Mouse (Mus musculus): Measurements from ENCODE around the gene Gli1. TPM values are rescaled to one million over a fixed set of nuclear protein-coding genes. Genes with fewer than 3 reads are reported as not detected.
A peak's percentile ranks its signal among the peaks of the same experiment; 100 is the strongest.

Gli1 gene
- polyA plus RNA-seq, 1 experiment from 2014 or later = 0.32 TPM

GRCm38 (mm10) chr10:127300361-127300760 lies 41.4 kb downstream of the Gli1 start:
- Histone ChIP-seq H3K4me3 (replicated peaks) (no peak overlapping the region), H3K9ac (no peak overlapping the region), H3K4me2 (no peak overlapping the region), H3K4me1 (replicated peaks) (peaks cover 6% of the 10 kb centered on the region; the same call in 1 of the 2 replicates), H3K27me3 (no peaks in the 10 kb centered on the region), H3K27ac (replicated peaks) (no peak overlapping the region), H3K36me3 (replicated peaks) (peaks cover 100% of the 10 kb centered on the region), H3K9me3 (replicated peaks) (no peaks in the 10 kb centered on the region)
- 91% methylated on average over 6 of the region's 6 CpGs for WGBS (ENCODE audit: insufficient replicate concordance)
- no peak for ATAC-seq (ENCODE audit: insufficient read depth)

DNA sequence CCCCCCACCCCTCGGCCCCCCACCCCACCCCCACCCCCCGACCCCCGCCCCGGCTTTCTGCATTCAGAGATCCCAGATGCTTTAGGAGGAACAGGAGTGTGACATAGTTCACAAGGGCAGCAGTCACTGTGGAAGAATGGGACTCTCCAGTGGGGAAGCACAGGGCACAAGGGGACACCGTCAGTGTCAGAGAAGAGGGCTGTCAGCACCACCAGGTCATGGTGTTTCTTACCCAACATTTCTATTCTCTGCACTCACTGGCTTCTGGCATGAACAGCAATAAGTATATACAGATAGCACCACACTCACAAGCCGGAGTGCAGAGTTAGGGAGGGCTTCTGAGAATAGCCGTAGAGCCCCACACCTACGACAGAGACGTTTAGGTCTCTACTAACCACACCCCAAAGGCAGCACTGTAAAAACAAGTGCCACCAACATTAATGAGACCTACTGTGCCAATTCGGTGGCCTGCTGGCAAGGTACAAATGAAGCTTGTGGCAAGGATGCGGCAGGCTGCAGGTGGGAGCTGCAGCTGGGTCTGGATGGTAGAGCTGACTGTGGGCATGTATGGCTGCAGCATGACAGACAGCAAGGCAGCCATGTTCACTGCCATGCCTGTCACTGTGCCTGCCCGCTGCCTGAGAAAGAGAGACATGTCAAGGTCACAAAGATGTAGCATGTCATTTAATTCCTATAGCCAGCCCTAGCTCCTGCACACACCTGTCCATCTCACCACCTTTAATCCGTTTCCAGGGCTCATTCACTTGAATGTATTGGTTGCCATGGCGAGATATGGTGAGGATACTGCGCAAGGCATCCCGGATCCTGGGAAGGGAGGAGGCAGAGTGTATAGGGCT lies 44.5 kb downstream of the Gli1 start:
- H3K27me3 ChIP-seq = no peaks in the 10 kb centered on the region
- H3K9ac ChIP-seq = no peak overlapping the region
- no peak for ATAC-seq (ENCODE audit: insufficient read depth)
- peaks cover 32% of the 10 kb centered on the region for H3K4me1 ChIP-seq (replicated peaks)
- no peak overlapping the region for H3K4me3 ChIP-seq (replicated peaks)
- H3K36me3 ChIP-seq (replicated peaks) = peaks cover 99% of the 10 kb centered on the region
- no peaks in the 10 kb centered on the region for H3K9me3 ChIP-seq (replicated peaks)
- H3K4me2 ChIP-seq = no peak overlapping the region
- WGBS (ENCODE audit: insufficient replicate concordance) = 86% methylated on average over 16 of the region's 16 CpGs
- H3K27ac ChIP-seq (replicated peaks) = no peak overlapping the region

DNA sequence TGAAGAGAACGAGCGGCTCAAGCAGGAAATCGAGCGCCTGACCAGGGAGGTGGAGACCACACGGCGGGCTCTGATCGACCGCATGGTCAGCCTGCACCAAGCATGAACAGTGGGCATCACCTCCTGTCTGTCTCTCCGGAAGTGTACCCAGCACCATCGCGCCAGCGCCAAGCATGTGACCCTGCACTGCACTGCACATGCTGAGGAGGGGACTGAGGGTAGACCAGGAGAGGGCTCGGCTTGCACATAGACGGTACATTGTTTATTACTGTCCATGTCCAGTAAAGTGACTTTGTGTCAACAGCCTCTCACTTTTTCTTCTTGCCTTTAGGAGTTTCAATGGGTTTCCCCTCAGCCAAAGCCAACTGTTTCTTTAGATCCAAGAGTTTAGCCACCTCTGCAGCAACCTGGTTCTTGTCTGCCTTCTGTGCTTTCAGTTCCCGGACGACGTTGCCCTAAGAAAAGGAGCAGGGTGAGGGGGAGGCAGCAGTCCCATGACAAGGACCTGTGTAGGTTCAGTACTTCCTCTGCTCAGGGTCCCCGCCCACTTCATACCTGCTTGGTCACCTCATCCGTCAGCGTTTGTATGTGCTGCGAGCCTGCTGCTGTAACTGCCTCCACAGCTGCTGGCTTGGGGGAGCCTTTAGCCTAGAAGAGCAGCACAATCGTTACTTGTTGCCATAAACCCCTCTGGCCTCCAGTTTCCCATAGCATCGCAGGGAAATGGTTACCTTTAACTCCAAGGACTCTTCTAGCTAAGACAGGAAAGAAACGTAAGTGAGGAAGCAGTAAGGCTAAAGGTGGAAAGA lies 45.6 kb downstream of the Gli1 start:
- H3K4me2 ChIP-seq = no peak overlapping the region
- H3K4me3 ChIP-seq (replicated peaks) = no peak overlapping the region
- H3K36me3 ChIP-seq (replicated peaks) = peaks cover 88% of the 10 kb centered on the region
- no peaks in the 10 kb centered on the region for H3K27me3 ChIP-seq
- no peak for ATAC-seq (ENCODE audit: insufficient read depth)
- 81% methylated on average over 24 of the region's 24 CpGs for WGBS (ENCODE audit: insufficient replicate concordance)
- H3K27ac ChIP-seq (replicated peaks) = 0 out of 2 replicates have a peak overlapping the region, but pooled peaks have one; percentile 7
- no peak overlapping the region for H3K9ac ChIP-seq
- no peaks in the 10 kb centered on the region for H3K9me3 ChIP-seq (replicated peaks)
- H3K4me1 ChIP-seq (replicated peaks) = peaks cover 41% of the 10 kb centered on the region

GRCm38 (mm10) chr10:127294895-127295510 lies 46.8 kb downstream of the Gli1 start:
- H3K27ac ChIP-seq (replicated peaks) = peak overlapping the region; percentile 98; the same call in 1 of the 2 replicates
- 88% methylated on average over 10 of the region's 10 CpGs for WGBS (ENCODE audit: insufficient replicate concordance)
- no peaks in the 10 kb centered on the region for H3K9me3 ChIP-seq (replicated peaks)
- H3K4me3 ChIP-seq (replicated peaks) = no peak overlapping the region
- no peaks in the 10 kb centered on the region for H3K27me3 ChIP-seq
- no peak for ATAC-seq (ENCODE audit: insufficient read depth)
- peaks cover 76% of the 10 kb centered on the region for H3K36me3 ChIP-seq (replicated peaks)
- H3K9ac ChIP-seq = no peak overlapping the region
- no peak overlapping the region for H3K4me2 ChIP-seq
- peaks cover 41% of the 10 kb centered on the region for H3K4me1 ChIP-seq (replicated peaks)

- peaks cover 47% of the 10 kb centered on the region for H3K4me1 ChIP-seq (replicated peaks)
Observed at GRCm38 (mm10) chr10:127293590-127294113, 48.1 kb downstream of the Gli1 start.

DNA sequence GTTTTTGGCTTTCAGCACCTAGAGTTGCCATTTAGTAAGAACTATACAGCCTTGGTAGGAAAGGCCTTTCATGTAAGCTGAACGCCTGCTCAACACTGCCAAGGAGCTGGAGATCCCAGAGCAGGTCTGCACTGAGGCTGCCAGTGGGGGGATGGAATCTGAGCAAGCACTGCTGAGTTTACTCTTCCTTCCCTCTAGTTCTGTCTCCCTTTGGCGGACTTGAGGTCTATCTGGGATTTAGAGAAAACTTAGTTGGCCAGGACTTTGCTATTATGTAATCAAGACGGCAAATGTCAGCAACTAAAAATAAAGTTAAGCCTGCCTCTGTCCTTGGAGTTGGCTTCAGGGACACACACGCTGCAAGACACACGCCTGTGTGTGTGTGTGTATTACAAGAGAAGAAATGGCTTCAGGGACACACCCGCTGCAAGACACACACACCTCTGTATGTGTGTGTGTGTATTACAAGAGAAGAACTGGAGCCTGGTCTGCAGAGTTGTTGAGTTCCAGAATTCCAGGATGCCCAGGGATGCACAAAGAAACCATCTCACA lies 48.7 kb downstream of the Gli1 start:
- no peak for ATAC-seq (ENCODE audit: insufficient read depth)
- peaks cover 57% of the 10 kb centered on the region for H3K36me3 ChIP-seq (replicated peaks)
- H3K9me3 ChIP-seq (replicated peaks) = no peaks in the 10 kb centered on the region
- H3K4me1 ChIP-seq (replicated peaks) = peaks cover 48% of the 10 kb centered on the region
- H3K27ac ChIP-seq (replicated peaks) = peak overlapping the region; percentile 98
- peak overlapping the region; percentile 81 for H3K9ac ChIP-seq
- 62% methylated on average over 6 of the region's 6 CpGs for WGBS (ENCODE audit: insufficient replicate concordance)
- no peaks in the 10 kb centered on the region for H3K27me3 ChIP-seq
- peak overlapping the region; percentile 83 for H3K4me3 ChIP-seq (replicated peaks)
- peak overlapping the region; percentile 84 for H3K4me2 ChIP-seq

More at GRCm38 (mm10) chr10:127293590-127294113, 48.1 kb downstream of the Gli1 start:
- H3K27ac ChIP-seq (replicated peaks) = peak overlapping the region; percentile 98
- H3K9me3 ChIP-seq (replicated peaks) = no peaks in the 10 kb centered on the region
- 0 out of 2 replicates have a peak overlapping the region, but pooled peaks have one; percentile 81 for H3K9ac ChIP-seq
- peak overlapping the region; percentile 84 for H3K4me2 ChIP-seq
- WGBS (ENCODE audit: insufficient replicate concordance) = 80% methylated on average over 3 of the region's 3 CpGs
- no peak for ATAC-seq (ENCODE audit: insufficient read depth)
- H3K27me3 ChIP-seq = no peaks in the 10 kb centered on the region
- H3K4me3 ChIP-seq (replicated peaks) = peak overlapping the region; percentile 83; the same call in 1 of the 2 replicates
- peaks cover 63% of the 10 kb centered on the region for H3K36me3 ChIP-seq (replicated peaks)

- peak overlapping the region; percentile 84 for H3K4me2 ChIP-seq
- peak; percentile 36 for ATAC-seq (ENCODE audit: insufficient read depth)
- WGBS (ENCODE audit: insufficient replicate concordance) = 9% methylated on average over 5 of the region's 5 CpGs
Observed at GRCm38 (mm10) chr10:127291881-127292638, 49.7 kb downstream of the Gli1 start.

DNA sequence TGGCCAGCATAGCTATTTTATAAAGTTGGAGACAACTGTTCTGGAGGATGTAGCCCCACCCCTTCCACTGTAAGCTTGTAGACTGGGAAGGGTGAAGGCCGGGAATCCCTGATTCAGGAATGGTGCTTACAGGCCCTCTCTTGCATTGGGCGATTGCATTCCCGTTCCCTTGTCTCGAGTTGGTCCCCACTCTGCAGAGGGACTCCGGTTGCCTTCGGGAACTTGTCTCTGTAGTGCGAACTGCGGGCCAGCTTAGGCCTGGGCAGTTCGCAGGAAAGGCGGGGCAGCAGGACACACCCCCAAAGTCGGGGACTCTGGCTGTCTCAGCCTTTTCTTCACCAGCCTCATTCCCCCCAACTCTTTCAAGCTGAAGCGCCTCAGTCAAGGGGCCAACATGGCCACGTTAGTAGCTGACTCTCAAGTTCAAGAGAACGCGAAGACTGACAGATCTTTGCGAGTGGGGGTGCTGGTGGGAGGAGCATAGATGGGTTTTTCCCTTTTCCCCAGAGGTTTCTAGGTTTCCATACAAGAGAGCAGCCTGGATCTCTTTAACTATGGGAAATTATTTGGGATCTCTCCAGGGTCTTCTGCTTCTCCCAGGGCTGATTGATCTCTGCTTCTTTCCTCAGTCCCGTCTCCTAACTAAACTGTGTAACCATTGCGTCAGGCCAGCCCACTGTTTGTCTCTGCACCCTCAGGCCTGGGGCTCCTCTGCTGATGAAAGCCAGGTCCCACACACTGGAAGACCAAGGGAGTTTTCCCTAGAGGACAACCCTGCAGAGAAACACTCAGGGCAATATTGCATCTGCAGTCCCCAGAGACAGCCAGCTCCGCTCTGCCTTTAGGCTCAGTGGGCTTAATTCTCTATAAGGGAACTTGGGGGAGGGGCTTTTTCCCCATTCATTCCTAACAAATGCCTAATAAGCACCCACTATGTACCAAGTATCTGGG lies 50.6 kb downstream of the Gli1 start:
- peak overlapping the region; percentile 84 for H3K4me2 ChIP-seq
- H3K4me1 ChIP-seq (replicated peaks) = peaks cover 64% of the 10 kb centered on the region
- H3K4me3 ChIP-seq (replicated peaks) = peak overlapping the region; percentile 83
- H3K27me3 ChIP-seq = no peaks in the 10 kb centered on the region
- peak; percentile 44 for ATAC-seq (ENCODE audit: insufficient read depth)
- H3K9ac ChIP-seq = peak overlapping the region; percentile 81
- whole genome bisulfite sequencing (ENCODE audit: insufficient replicate concordance) = under 1% methylated on average over 19 of the region's 19 CpGs
- no peaks in the 10 kb centered on the region for H3K9me3 ChIP-seq (replicated peaks)
- peaks cover 50% of the 10 kb centered on the region for H3K36me3 ChIP-seq (replicated peaks)
- peak overlapping the region; percentile 98 for H3K27ac ChIP-seq (replicated peaks)

More at GRCm38 (mm10) chr10:127291881-127292638, 49.7 kb downstream of the Gli1 start:
- H3K27me3 ChIP-seq = no peaks in the 10 kb centered on the region
- H3K9ac ChIP-seq = peak overlapping the region; percentile 81
- H3K27ac ChIP-seq (replicated peaks) = peak overlapping the region; percentile 98
- peaks cover 58% of the 10 kb centered on the region for H3K4me1 ChIP-seq (replicated peaks)
- H3K4me3 ChIP-seq (replicated peaks) = peak overlapping the region; percentile 83
- H3K9me3 ChIP-seq (replicated peaks) = no peaks in the 10 kb centered on the region
- peaks cover 50% of the 10 kb centered on the region for H3K36me3 ChIP-seq (replicated peaks)

- Histone ChIP-seq H3K4me2 (peak overlapping the region; percentile 84), H3K4me3 (replicated peaks) (peak overlapping the region; percentile 83), H3K27ac (replicated peaks) (peak overlapping the region; percentile 98), H3K9ac (peak overlapping the region; percentile 85), H3K36me3 (replicated peaks) (peaks cover 50% of the 10 kb centered on the region), H3K9me3 (replicated peaks) (no peaks in the 10 kb centered on the region), H3K4me1 (replicated peaks) (peaks cover 67% of the 10 kb centered on the region), H3K27me3 (no peaks in the 10 kb centered on the region)
- ATAC-seq (ENCODE audit: insufficient read depth) = peak; percentile 77
- WGBS (ENCODE audit: insufficient replicate concordance) = under 1% methylated on average over 47 of the region's 47 CpGs
Observed at GRCm38 (mm10) chr10:127290307-127290929, 51.4 kb downstream of the Gli1 start.
